Mouse (Mus musculus): ENCODE results near the gene Rims4. TPM values are rescaled to one million over a fixed set of nuclear protein-coding genes. Genes with fewer than 3 reads are reported as not detected.

Rims4 gene
- polyA plus RNA-seq, 1 experiment from 2014 or later = 0.15 TPM

GRCm38 (mm10) chr2:163944511-163944910 lies 26.0 kb upstream of the Rims4 start:
- Histone ChIP-seq H3K9me3 (ENCODE audit: control insufficient read depth, low read length) (no peaks in the 10 kb centered on the region), H3K27me3 (ENCODE audit: control insufficient read depth, insufficient read depth, low read length) (peaks cover 3% of the 10 kb centered on the region), H3K36me3 (ENCODE audit: control insufficient read depth, insufficient read depth, low read length) (no peaks in the 10 kb centered on the region), H3K4me2 (ENCODE audit: low read length) (no peak overlapping the region), H3K4me1 (ENCODE audit: control insufficient read depth in 2 of 2, insufficient read depth in 2 of 2, low read length in 2 of 2) (peaks cover 6 to 7% of the 10 kb centered on the region in 2 experiments), H3K27ac (replicated peaks in 1 of 2; ENCODE audit: control insufficient read depth in 1 of 2, insufficient read depth in 1 of 2, low read depth in 2 of 2, low read length in 2 of 2) (no peak overlapping the region), H3K9ac (ENCODE audit: low read length) (no peak overlapping the region), H3K4me3 (ENCODE audit: control insufficient read depth in 1 of 2, insufficient read depth in 1 of 2, low read depth in 1 of 2, low read length in 2 of 2) (no peak overlapping the region)
- 71% methylated on average over 8 of the region's 8 CpGs for WGBS
- no peak for ATAC-seq (ENCODE audit: insufficient number of reproducible peaks, insufficient read depth, low FRiP score, low read depth)

GRCm38 (mm10) chr2:163943056-163943455 lies 24.6 kb upstream of the Rims4 start:
- Histone ChIP-seq H3K4me1 (ENCODE audit: control insufficient read depth in 2 of 2, insufficient read depth in 2 of 2, low read length in 2 of 2) (peaks cover 6 to 7% of the 10 kb centered on the region in 2 experiments), H3K4me2 (ENCODE audit: low read length) (no peak overlapping the region), H3K9ac (ENCODE audit: low read length) (no peak overlapping the region), H3K27ac (replicated peaks in 1 of 2; ENCODE audit: control insufficient read depth in 1 of 2, insufficient read depth in 1 of 2, low read depth in 2 of 2, low read length in 2 of 2) (no peak overlapping the region), H3K4me3 (ENCODE audit: control insufficient read depth in 1 of 2, insufficient read depth in 1 of 2, low read depth in 1 of 2, low read length in 2 of 2) (no peak overlapping the region), H3K27me3 (ENCODE audit: control insufficient read depth, insufficient read depth, low read length) (peaks cover under 1% of the 10 kb centered on the region; the same call in 1 of the 2 replicates), H3K9me3 (ENCODE audit: control insufficient read depth, low read length) (no peaks in the 10 kb centered on the region), H3K36me3 (ENCODE audit: control insufficient read depth, insufficient read depth, low read length) (no peaks in the 10 kb centered on the region)
- WGBS = 34% methylated on average over 6 of the region's 6 CpGs
- ATAC-seq (ENCODE audit: insufficient number of reproducible peaks, insufficient read depth, low FRiP score, low read depth) = no peak

- Histone ChIP-seq H3K4me3 (ENCODE audit: control insufficient read depth in 1 of 2, insufficient read depth in 1 of 2, low read depth in 1 of 2, low read length in 2 of 2) (peak overlapping the region; percentile 6 to 33; a peak in 3 of 4 replicates), H3K27me3 (ENCODE audit: control insufficient read depth, insufficient read depth, low read length) (no peaks in the 10 kb centered on the region), H3K9me3 (ENCODE audit: control insufficient read depth, low read length) (no peaks in the 10 kb centered on the region), H3K36me3 (ENCODE audit: control insufficient read depth, insufficient read depth, low read length) (no peaks in the 10 kb centered on the region), H3K27ac (replicated peaks in 1 of 2; ENCODE audit: control insufficient read depth in 1 of 2, insufficient read depth in 1 of 2, low read depth in 2 of 2, low read length in 2 of 2) (no peak overlapping the region), H3K9ac (ENCODE audit: low read length) (peak overlapping the region; percentile 8; the same call in 1 of the 2 replicates), H3K4me1 (ENCODE audit: control insufficient read depth in 2 of 2, insufficient read depth in 2 of 2, low read length in 2 of 2) (peaks cover 6 to 7% of the 10 kb centered on the region in 2 experiments), H3K4me2 (ENCODE audit: low read length) (peak overlapping the region; percentile 52)
- peak; percentile 54; the same call in 1 of the 2 replicates for ATAC-seq (ENCODE audit: insufficient number of reproducible peaks, insufficient read depth, low FRiP score, low read depth)
- WGBS = 12% methylated on average over 8 of the region's 8 CpGs
Measured at GRCm38 (mm10) chr2:163939522-163939921, 21.0 kb upstream of the Rims4 start.

- no peak overlapping the region for H3K4me2 ChIP-seq (ENCODE audit: low read length)
- no peak overlapping the region for H3K27ac ChIP-seq (replicated peaks in 1 of 2; ENCODE audit: control insufficient read depth in 1 of 2, insufficient read depth in 1 of 2, low read depth in 2 of 2, low read length in 2 of 2)
- no peak overlapping the region for H3K9ac ChIP-seq (ENCODE audit: low read length)
- H3K4me3 ChIP-seq (ENCODE audit: control insufficient read depth in 1 of 2, insufficient read depth in 1 of 2, low read depth in 1 of 2, low read length in 2 of 2) = no peak overlapping the region
- no peaks in the 10 kb centered on the region; a peak in 1 of 4 replicates for H3K4me1 ChIP-seq (ENCODE audit: control insufficient read depth in 2 of 2, insufficient read depth in 2 of 2, low read length in 2 of 2)
- no peaks in the 10 kb centered on the region for H3K9me3 ChIP-seq (ENCODE audit: control insufficient read depth, low read length)
- H3K27me3 ChIP-seq (ENCODE audit: control insufficient read depth, insufficient read depth, low read length) = no peaks in the 10 kb centered on the region
- no peaks in the 10 kb centered on the region for H3K36me3 ChIP-seq (ENCODE audit: control insufficient read depth, insufficient read depth, low read length)
- WGBS = 34% methylated on average over 7 of the region's 7 CpGs
- ATAC-seq (ENCODE audit: insufficient number of reproducible peaks, insufficient read depth, low FRiP score, low read depth) = no peak
Measured at GRCm38 (mm10) chr2:163932151-163932550, 13.7 kb upstream of the Rims4 start.

- Histone ChIP-seq H3K4me2 (ENCODE audit: low read length) (no peak overlapping the region), H3K27ac (replicated peaks in 1 of 2; ENCODE audit: control insufficient read depth in 1 of 2, insufficient read depth in 1 of 2, low read depth in 2 of 2, low read length in 2 of 2) (no peak overlapping the region), H3K27me3 (ENCODE audit: control insufficient read depth, insufficient read depth, low read length) (no peaks in the 10 kb centered on the region), H3K4me1 (ENCODE audit: control insufficient read depth in 2 of 2, insufficient read depth in 2 of 2, low read length in 2 of 2) (no peaks in the 10 kb centered on the region; a peak in 1 of 4 replicates), H3K4me3 (ENCODE audit: control insufficient read depth in 1 of 2, insufficient read depth in 1 of 2, low read depth in 1 of 2, low read length in 2 of 2) (no peak overlapping the region), H3K9me3 (ENCODE audit: control insufficient read depth, low read length) (no peaks in the 10 kb centered on the region), H3K9ac (ENCODE audit: low read length) (no peak overlapping the region), H3K36me3 (ENCODE audit: control insufficient read depth, insufficient read depth, low read length) (no peaks in the 10 kb centered on the region)
- 69% methylated on average over 7 of the region's 7 CpGs for WGBS
- ATAC-seq (ENCODE audit: insufficient number of reproducible peaks, insufficient read depth, low FRiP score, low read depth) = no peak
Measured at GRCm38 (mm10) chr2:163928464-163929200, 10.1 kb upstream of the Rims4 start.

- H3K4me1 ChIP-seq (ENCODE audit: control insufficient read depth in 2 of 2, insufficient read depth in 2 of 2, low read length in 2 of 2) = no peaks in the 10 kb centered on the region; a peak in 1 of 4 replicates
- no peak overlapping the region for H3K27ac ChIP-seq (replicated peaks in 1 of 2; ENCODE audit: control insufficient read depth in 1 of 2, insufficient read depth in 1 of 2, low read depth in 2 of 2, low read length in 2 of 2)
- WGBS = 82% methylated on average over 10 of the region's 10 CpGs
- H3K9me3 ChIP-seq (ENCODE audit: control insufficient read depth, low read length) = no peaks in the 10 kb centered on the region
- H3K36me3 ChIP-seq (ENCODE audit: control insufficient read depth, insufficient read depth, low read length) = no peaks in the 10 kb centered on the region
- H3K4me2 ChIP-seq (ENCODE audit: low read length) = no peak overlapping the region
- peaks cover 20% of the 10 kb centered on the region for H3K27me3 ChIP-seq (ENCODE audit: control insufficient read depth, insufficient read depth, low read length)
- ATAC-seq (ENCODE audit: insufficient number of reproducible peaks, insufficient read depth, low FRiP score, low read depth) = no peak
- no peak overlapping the region for H3K4me3 ChIP-seq (ENCODE audit: control insufficient read depth in 1 of 2, insufficient read depth in 1 of 2, low read depth in 1 of 2, low read length in 2 of 2)
- no peak overlapping the region for H3K9ac ChIP-seq (ENCODE audit: low read length)
Measured at GRCm38 (mm10) chr2:163925044-163925443, 6.6 kb upstream of the Rims4 start.

- ATAC-seq (ENCODE audit: insufficient number of reproducible peaks, insufficient read depth, low FRiP score, low read depth) = no peak
- no peak overlapping the region for H3K4me2 ChIP-seq (ENCODE audit: low read length)
- WGBS = 73% methylated on average over 3 of the region's 3 CpGs
Measured at GRCm38 (mm10) chr2:163924531-163924930, 6.0 kb upstream of the Rims4 start.

More at GRCm38 (mm10) chr2:163924531-163924930, 6.0 kb upstream of the Rims4 start:
- Histone ChIP-seq H3K4me1 (ENCODE audit: control insufficient read depth in 2 of 2, insufficient read depth in 2 of 2, low read length in 2 of 2) (no peaks in the 10 kb centered on the region; a peak in 1 of 4 replicates), H3K9me3 (ENCODE audit: control insufficient read depth, low read length) (no peaks in the 10 kb centered on the region), H3K9ac (ENCODE audit: low read length) (no peak overlapping the region), H3K27ac (replicated peaks in 1 of 2; ENCODE audit: control insufficient read depth in 1 of 2, insufficient read depth in 1 of 2, low read depth in 2 of 2, low read length in 2 of 2) (no peak overlapping the region), H3K27me3 (ENCODE audit: control insufficient read depth, insufficient read depth, low read length) (peaks cover 25% of the 10 kb centered on the region), H3K4me3 (ENCODE audit: control insufficient read depth in 1 of 2, insufficient read depth in 1 of 2, low read depth in 1 of 2, low read length in 2 of 2) (no peak overlapping the region), H3K36me3 (ENCODE audit: control insufficient read depth, insufficient read depth, low read length) (no peaks in the 10 kb centered on the region)

All from heart, embryonic 14.5 days (tissue).